Mouse (Mus musculus): Measurements from ENCODE around the gene Bicc1. TPM values are rescaled to one million over a fixed set of nuclear protein-coding genes. Genes with fewer than 3 reads are reported as not detected.

Bicc1 gene
- polyA plus RNA-seq, 1 experiment from 2014 or later: 5.9 TPM

- Histone ChIP-seq H3K4me2 (no peak overlapping the region), H3K27me3 (no peaks in the 10 kb centered on the region), H3K4me1 (replicated peaks) (peaks cover 14% of the 10 kb centered on the region), H3K27ac (no peak overlapping the region), H3K9me3 (no peaks in the 10 kb centered on the region), H3K4me3 (no peak overlapping the region), H3K36me3 (no peaks in the 10 kb centered on the region), H3K9ac (no peak overlapping the region)
- 85% methylated on average over 6 of the region's 6 CpGs for WGBS
- ATAC-seq (ENCODE audit: low FRiP score): no peak
These were observed 97.3 kb downstream of the Bicc1 start for GRCm38 (mm10) chr10:71062151-71062550.

GRCm38 (mm10) chr10:71060269-71060668 lies 99.2 kb downstream of the Bicc1 start:
- Histone ChIP-seq H3K36me3 (no peaks in the 10 kb centered on the region), H3K4me1 (replicated peaks) (peaks cover 17% of the 10 kb centered on the region), H3K9ac (no peak overlapping the region), H3K4me2 (no peak overlapping the region), H3K27me3 (no peaks in the 10 kb centered on the region), H3K27ac (no peak overlapping the region), H3K9me3 (no peaks in the 10 kb centered on the region), H3K4me3 (no peak overlapping the region)
- 79% methylated on average over 2 of the region's 2 CpGs for WGBS
- no peak for ATAC-seq (ENCODE audit: low FRiP score)

- no peak for ATAC-seq (ENCODE audit: low FRiP score)
- Histone ChIP-seq H3K36me3 (no peaks in the 10 kb centered on the region), H3K9ac (no peak overlapping the region), H3K27ac (no peak overlapping the region; the same call in 1 of the 2 replicates), H3K27me3 (no peaks in the 10 kb centered on the region), H3K4me3 (no peak overlapping the region), H3K4me1 (replicated peaks) (peaks cover 17% of the 10 kb centered on the region), H3K4me2 (no peak overlapping the region), H3K9me3 (no peaks in the 10 kb centered on the region)
- 57% methylated on average over 14 of the region's 14 CpGs for WGBS
These were observed 100.8 kb downstream of the Bicc1 start for GRCm38 (mm10) chr10:71058616-71059247.

- WGBS: 85% methylated on average over 5 of the region's 5 CpGs
- Histone ChIP-seq H3K4me2 (no peak overlapping the region), H3K27ac (no peak overlapping the region)
These were observed 101.4 kb downstream of the Bicc1 start for GRCm38 (mm10) chr10:71058070-71058469.

GRCm38 (mm10) chr10:71052748-71053147 lies 106.8 kb downstream of the Bicc1 start:
- WGBS: 72% methylated on average over 9 of the region's 9 CpGs
- no peaks in the 10 kb centered on the region for H3K36me3 ChIP-seq
- H3K4me1 ChIP-seq (replicated peaks): 0 out of 2 replicates have a peak, but pooled peaks cover 14% of the 10 kb centered on the region
- no peaks in the 10 kb centered on the region for H3K27me3 ChIP-seq
- H3K9ac ChIP-seq: no peak overlapping the region
- ATAC-seq (ENCODE audit: low FRiP score): no peak
- no peak overlapping the region for H3K4me2 ChIP-seq
- H3K9me3 ChIP-seq: no peaks in the 10 kb centered on the region
- H3K27ac ChIP-seq: no peak overlapping the region
- no peak overlapping the region for H3K4me3 ChIP-seq

More at GRCm38 (mm10) chr10:71058070-71058469, 101.4 kb downstream of the Bicc1 start:
- Histone ChIP-seq H3K36me3 (no peaks in the 10 kb centered on the region), H3K27me3 (no peaks in the 10 kb centered on the region), H3K9me3 (no peaks in the 10 kb centered on the region), H3K9ac (no peak overlapping the region), H3K4me3 (no peak overlapping the region), H3K4me1 (replicated peaks) (peaks cover 17% of the 10 kb centered on the region)
- ATAC-seq (ENCODE audit: low FRiP score): no peak

- Histone ChIP-seq H3K4me1 (replicated peaks) (0 out of 2 replicates have a peak, but pooled peaks cover 12% of the 10 kb centered on the region), H3K4me2 (no peak overlapping the region), H3K9me3 (no peaks in the 10 kb centered on the region), H3K36me3 (no peaks in the 10 kb centered on the region), H3K4me3 (no peak overlapping the region), H3K27ac (no peak overlapping the region), H3K27me3 (no peaks in the 10 kb centered on the region), H3K9ac (no peak overlapping the region)
- 0 out of 2 replicates have a peak, but pooled peaks have one; percentile 33 for ATAC-seq (ENCODE audit: low FRiP score)
- 73% methylated on average over 7 of the region's 7 CpGs for WGBS
These were observed 107.3 kb downstream of the Bicc1 start for GRCm38 (mm10) chr10:71052208-71052607.

GRCm38 (mm10) chr10:71050722-71051333 lies 108.7 kb downstream of the Bicc1 start:
- Histone ChIP-seq H3K36me3 (no peaks in the 10 kb centered on the region), H3K9ac (no peak overlapping the region), H3K4me1 (replicated peaks) (0 out of 2 replicates have a peak, but pooled peaks cover 10% of the 10 kb centered on the region), H3K27me3 (no peaks in the 10 kb centered on the region), H3K4me3 (no peak overlapping the region), H3K27ac (no peak overlapping the region), H3K9me3 (no peaks in the 10 kb centered on the region), H3K4me2 (no peak overlapping the region)
- no peak for ATAC-seq (ENCODE audit: low FRiP score)
- 92% methylated on average over 10 of the region's 10 CpGs for WGBS

- 0 out of 2 replicates have a peak, but pooled peaks cover 10% of the 10 kb centered on the region for H3K4me1 ChIP-seq (replicated peaks)
- H3K9me3 ChIP-seq: no peaks in the 10 kb centered on the region
- WGBS: 91% methylated on average over 17 of the region's 17 CpGs
- no peak for ATAC-seq (ENCODE audit: low FRiP score)
- no peak overlapping the region for H3K4me2 ChIP-seq
- H3K36me3 ChIP-seq: no peaks in the 10 kb centered on the region
- no peak overlapping the region for H3K4me3 ChIP-seq
- no peak overlapping the region for H3K9ac ChIP-seq
- H3K27me3 ChIP-seq: no peaks in the 10 kb centered on the region
- no peak overlapping the region for H3K27ac ChIP-seq
These were observed 110.2 kb downstream of the Bicc1 start for GRCm38 (mm10) chr10:71049294-71049693.

- Histone ChIP-seq H3K4me3 (no peak overlapping the region), H3K9me3 (no peaks in the 10 kb centered on the region), H3K4me2 (no peak overlapping the region), H3K27me3 (no peaks in the 10 kb centered on the region), H3K9ac (no peak overlapping the region), H3K36me3 (no peaks in the 10 kb centered on the region), H3K4me1 (replicated peaks) (peaks cover 4% of the 10 kb centered on the region), H3K27ac (no peak overlapping the region)
- WGBS: 76% methylated on average over 1 of the region's 1 CpGs
- no peak for ATAC-seq (ENCODE audit: low FRiP score)
These were observed 115.1 kb downstream of the Bicc1 start for GRCm38 (mm10) chr10:71044410-71044809.

- Histone ChIP-seq H3K36me3 (no peaks in the 10 kb centered on the region), H3K4me2 (no peak overlapping the region), H3K4me3 (no peak overlapping the region), H3K4me1 (replicated peaks) (peaks cover 4% of the 10 kb centered on the region), H3K9ac (no peak overlapping the region), H3K27me3 (no peaks in the 10 kb centered on the region), H3K9me3 (no peaks in the 10 kb centered on the region), H3K27ac (peak overlapping the region; percentile 30; the same call in 1 of the 2 replicates)
- 67% methylated on average over 4 of the region's 4 CpGs for WGBS
- ATAC-seq (ENCODE audit: low FRiP score): no peak
These were observed 117.6 kb downstream of the Bicc1 start for GRCm38 (mm10) chr10:71041874-71042273.

GRCm38 (mm10) chr10:71036484-71036883 lies 123.0 kb downstream of the Bicc1 start:
- H3K4me2 ChIP-seq: no peak overlapping the region
- no peaks in the 10 kb centered on the region for H3K4me1 ChIP-seq (replicated peaks)
- H3K9me3 ChIP-seq: no peaks in the 10 kb centered on the region
- ATAC-seq (ENCODE audit: low FRiP score): no peak
- H3K27ac ChIP-seq: no peak overlapping the region
- no peaks in the 10 kb centered on the region for H3K36me3 ChIP-seq
- H3K4me3 ChIP-seq: no peak overlapping the region
- no peak overlapping the region for H3K9ac ChIP-seq
- 0 out of 2 replicates have a peak, but pooled peaks cover 4% of the 10 kb centered on the region for H3K27me3 ChIP-seq
- WGBS: 62% methylated on average over 7 of the region's 7 CpGs

- WGBS: 79% methylated on average over 4 of the region's 4 CpGs
- Histone ChIP-seq H3K4me3 (no peak overlapping the region), H3K9ac (no peak overlapping the region), H3K9me3 (no peaks in the 10 kb centered on the region), H3K4me1 (replicated peaks) (no peaks in the 10 kb centered on the region), H3K36me3 (no peaks in the 10 kb centered on the region), H3K27ac (no peak overlapping the region), H3K4me2 (no peak overlapping the region), H3K27me3 (no peaks in the 10 kb centered on the region)
- no peak for ATAC-seq (ENCODE audit: low FRiP score)
These were observed 130.5 kb downstream of the Bicc1 start for GRCm38 (mm10) chr10:71028996-71029395.

Data from hindbrain, embryonic 13.5 days (tissue).